Mouse (Mus musculus): ENCODE measurements around the gene Slc38a3. TPM values are rescaled to one million over a fixed set of nuclear protein-coding genes. Genes with fewer than 3 reads are reported as not detected.

Slc38a3 gene
- total RNA-seq, 2 experiments from 2014 or later = 17.6 to 20.4 TPM

DNA sequence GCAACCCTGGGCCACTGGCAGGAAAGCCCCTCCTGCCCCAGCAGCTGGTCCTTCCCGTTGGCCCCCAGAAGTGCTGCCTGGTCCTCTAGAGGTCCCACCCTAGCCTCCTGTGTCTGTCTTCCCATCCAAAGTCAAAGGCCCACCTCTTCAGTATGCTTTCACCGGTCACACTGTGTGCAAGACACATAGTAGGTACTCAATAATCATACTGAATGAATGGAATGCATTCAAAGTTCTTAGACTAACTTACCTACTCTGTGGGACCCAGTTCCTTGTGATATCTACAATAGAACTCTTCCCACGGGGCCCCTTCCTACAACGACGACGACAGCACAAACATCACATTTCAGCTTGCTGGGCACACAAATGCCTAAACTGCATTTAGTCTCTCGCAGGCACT is 4.0 kb downstream of the Slc38a3 start:
- no peak for DNase-seq

DNA sequence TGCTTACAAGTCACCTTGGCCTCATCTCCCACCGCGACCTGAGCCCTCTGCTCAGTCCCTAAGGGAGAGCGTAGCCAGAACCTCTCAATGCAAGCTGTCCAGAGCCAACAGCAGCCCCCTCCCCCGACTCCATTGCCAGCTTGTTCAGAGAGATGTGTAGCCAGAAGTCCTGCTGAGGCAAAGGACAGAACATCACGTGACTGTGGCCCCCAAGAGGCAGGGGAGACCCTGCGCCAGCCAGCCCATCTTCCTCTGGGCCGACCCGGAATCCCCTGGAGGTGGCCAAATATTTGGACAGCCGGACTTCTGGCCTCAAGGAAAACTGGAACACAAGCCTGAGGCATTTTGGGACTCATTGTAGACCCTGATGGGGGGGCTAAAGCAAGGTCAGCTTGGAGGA is 5.8 kb downstream of the Slc38a3 start:
- DNase-seq = no peak

DNA sequence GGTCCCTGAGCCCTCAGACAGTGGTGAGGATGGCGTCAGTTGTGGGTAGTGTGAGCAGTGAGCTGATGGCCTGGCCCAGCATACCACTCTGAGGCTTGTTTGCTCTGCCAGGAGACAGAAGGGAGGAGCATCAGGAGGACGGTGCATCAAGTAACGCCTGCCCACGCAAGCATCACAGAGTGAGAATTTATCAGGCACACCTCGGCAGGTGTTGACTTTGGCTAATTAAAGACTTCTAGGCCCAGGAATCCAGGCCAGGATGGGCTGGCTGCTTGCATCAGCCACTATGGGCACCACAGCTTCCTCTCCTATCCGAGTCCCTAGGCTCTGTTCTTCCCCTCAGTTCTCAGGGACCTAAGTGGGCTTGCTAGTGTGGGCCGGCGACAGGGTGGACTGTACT is 7.0 kb downstream of the Slc38a3 start:
- DNase-seq = no peak

DNA sequence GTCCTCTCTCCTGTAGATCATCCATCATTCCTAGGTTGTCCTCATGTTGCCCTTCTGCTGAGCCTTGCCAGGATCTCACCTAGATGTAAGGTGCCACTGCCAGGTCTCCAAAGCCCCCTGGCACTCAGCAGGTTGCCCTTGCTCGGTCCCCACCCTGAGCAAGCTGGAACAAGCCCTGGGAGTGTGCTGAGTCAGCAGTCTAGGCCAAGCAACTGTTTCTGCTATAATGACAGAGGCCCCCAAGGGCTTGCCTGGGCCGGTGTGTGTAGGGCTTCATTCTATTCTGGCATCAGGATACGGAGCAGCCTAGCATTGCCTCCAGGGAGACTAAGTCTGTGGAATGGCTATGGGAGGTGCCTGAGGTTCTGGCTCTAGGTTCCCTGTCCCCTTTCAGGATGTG is 8.6 kb downstream of the Slc38a3 start:
- no peak for DNase-seq

DNA sequence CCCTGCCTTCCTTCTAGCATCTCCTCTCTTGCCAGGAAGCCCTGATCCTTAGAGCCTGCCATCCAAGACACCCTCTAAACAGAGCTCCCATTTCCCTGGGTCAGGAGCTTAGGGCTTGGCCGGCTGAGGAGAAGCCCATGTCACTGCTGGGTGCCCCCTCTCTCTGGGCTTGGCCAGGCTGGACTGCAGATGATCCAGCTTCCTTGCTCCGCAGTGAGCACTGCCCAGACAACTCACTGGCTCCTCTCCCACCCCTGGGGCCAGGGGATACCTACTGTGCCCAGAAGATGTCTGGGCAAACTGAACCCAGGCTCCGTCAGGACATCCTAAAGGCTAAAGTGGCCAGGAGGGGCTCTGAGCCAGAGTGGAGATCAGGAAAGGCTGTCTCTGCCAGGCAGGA is 9.4 kb downstream of the Slc38a3 start:
- DNase-seq = no peak

DNA sequence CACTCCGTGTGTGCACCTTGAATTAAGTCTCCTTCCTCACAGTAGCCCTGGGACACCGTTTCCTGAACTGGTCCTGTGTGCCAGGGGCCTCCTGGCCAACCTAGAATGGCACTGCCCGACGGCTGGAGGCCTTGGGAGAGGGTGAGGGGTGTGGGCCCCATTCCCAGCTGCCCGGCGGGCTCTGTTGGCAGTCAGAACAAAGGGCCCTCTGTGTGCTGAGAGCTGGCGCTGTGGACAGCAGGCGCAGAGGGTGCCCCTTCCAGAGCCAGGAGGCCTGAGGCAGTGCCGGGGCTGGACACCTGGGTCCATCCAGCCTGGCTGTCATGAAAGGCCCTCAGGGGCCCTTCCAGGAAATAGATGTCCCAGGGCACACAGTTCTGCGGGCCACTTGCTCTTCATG is 9.8 kb downstream of the Slc38a3 start:
- no peak for DNase-seq

DNA sequence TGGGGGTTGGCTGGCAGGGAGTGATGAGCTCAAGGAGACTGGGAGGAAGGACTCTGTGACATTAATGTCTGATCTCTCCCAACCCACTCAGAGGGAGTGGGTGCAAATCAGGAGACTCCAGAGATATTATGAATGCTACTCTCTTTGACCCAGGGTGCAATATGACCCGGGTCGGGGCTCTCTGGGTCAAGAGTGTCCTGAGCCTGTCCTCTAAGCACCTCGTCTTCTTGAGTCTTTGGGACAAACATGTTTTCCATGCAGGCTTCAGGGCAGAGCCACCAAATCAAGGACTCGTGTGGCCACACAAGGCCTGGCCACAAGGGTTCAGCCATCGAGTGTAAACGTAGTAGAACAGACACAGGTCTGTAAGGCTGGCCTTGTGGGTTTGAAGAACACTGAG is 11.2 kb downstream of the Slc38a3 start:
- no peak for DNase-seq

DNA sequence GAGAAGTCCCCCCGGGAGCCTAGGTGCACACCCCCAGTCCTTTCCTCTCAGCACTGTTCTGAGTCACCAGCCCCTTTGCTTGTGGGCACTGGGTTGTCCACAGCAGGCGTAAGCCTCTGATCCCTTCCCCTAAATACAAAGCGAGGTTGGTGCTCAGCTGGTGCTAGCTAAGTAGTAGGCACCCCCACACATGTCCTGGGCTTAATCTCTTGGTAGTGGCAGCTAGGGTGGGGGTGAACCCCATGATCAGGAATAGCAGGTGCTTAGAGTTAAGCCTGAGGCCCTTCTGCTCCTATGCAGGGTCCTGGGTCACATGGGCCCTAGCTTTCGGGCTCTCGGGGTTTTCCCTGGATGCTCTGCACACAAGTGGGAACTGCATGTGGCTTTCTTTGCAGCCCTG is 12.2 kb downstream of the Slc38a3 start:
- DNase-seq = no peak

DNA sequence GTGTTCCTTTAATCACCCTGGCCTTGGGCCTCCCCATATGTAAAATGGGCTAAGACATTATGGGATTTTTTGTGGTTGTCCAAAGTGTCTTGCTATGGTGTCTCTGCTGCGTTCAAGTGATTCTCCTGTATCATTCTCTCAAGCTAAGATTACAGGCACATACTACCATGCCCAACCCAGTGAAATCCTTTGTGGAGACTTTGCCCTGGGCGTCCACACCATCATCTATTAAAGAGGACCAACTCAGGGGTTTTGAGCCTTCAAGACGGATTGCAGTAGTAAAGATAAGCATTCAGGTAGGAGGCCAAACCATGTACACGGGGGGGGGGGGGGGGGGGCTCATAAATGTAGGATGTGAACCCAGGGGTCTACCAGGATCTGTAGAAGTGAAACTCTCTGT is 14.7 kb downstream of the Slc38a3 start:
- DNase-seq = no peak

DNA sequence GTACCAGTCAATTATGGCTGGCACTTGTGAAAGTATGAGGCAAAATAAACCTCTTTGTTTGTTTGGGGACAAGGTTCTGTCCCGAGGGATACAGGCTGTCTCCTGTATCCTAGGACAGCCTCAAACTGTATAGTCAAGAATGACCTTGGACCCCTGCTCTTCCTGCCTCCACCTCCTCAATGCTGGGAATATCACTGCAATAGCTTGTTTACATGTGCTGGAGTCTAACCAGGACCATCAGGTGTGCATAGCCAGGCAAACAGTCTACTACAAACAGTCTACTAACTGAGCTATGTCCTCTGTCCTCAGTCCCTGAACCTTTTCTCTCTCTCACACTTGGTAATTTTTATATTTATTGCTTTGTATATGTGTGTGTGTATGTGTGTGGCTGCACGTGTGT is 15.9 kb downstream of the Slc38a3 start:
- DNase-seq = no peak

DNA sequence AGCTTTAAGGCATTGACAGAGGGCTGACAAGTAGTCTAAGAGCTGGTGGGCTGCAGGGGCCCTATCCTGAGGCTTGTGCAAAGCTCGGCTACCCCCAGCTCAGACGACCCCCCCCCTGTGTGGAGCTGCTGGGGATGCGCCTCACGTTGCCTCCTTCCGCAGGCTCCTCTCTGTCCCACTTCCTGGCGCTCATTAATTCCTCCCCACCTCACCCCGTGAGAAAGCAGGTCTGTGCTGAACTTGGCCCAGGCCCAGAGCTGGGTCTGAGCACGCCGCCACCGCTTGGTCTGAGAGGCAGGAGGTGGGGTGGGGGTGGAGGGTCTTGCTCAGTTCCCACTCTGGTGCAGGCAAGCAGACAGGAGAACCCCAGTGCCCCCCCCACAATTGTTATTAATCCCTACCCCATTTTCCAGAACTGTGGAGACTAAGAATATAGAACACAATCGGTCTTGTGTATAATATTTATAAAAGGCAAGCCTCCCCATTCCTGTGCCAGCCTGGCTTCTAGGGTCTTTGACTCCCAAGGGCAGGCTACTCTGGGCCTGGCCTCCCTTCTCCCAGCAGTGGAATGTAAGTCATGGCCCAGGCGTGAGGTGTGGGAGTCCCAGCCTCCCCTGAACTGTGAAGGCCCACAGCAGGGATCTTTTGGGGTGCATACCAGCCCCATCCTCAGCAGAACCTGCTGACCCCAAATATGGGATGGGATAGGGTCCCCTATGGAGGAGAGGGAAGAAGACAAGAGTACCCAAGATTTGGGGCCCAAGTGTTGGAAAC is 18.4 kb downstream of the Slc38a3 start:
- DNase-seq = no peak

DNA sequence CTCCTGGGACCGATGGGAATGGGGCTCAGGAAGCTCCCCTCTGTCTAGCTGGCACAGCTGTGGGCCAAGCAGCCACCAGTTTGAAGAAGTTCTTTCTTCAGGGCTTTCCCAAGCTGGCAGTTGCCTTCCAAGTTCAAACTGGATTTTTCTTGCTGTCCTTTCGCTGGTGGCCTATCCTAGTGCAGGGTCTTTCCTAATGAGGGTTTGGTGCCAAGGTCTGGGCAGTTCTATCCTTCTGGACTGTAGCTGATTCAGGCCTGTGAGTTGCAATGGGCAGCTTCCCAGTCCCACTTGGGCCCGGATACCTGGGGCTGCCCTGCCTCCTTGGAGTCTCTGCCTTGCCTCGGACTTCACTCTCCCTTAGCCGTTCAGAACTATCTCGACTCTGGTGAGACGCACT is 19.1 kb downstream of the Slc38a3 start:
- no peak for DNase-seq

DNA sequence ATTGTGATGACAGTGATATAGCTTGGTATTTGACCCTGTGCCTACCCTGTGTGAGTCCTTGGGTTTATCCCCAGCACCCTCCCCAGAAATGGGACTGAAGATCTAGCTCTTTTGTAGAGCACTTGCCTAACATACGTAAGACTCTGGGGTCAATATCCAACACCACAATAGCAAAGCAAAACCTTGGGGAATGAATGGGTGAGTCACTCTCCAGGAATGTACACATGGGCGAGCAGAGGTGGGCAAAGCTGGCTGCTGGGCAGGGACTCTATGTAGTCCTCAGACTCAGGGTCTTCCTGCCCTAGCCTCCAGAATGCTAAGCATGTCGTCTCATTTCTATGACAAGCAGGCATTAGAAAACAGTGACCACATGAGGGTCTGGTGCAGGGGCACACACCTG is 20.6 kb downstream of the Slc38a3 start:
- no peak for DNase-seq

DNA sequence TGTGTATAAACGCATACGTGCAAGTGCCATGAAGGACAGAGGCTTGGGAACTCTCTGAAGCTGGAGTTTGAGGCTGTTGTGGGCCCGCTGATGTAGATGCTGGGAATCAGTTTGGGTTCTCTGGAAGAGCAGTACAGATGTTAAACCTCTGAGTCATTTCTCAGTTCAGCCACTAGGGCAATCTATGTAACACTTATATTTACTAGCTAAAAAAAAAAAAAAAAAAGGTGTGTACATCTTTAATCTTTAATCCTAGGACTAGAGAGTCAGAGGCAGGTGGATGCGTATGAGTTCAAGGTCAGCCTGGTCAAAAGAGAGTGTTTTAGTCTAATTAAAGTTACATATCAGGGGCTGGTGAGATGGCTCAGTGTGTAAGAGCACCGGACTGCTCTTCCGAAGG is 22.4 kb downstream of the Slc38a3 start:
- DNase-seq = no peak

DNA sequence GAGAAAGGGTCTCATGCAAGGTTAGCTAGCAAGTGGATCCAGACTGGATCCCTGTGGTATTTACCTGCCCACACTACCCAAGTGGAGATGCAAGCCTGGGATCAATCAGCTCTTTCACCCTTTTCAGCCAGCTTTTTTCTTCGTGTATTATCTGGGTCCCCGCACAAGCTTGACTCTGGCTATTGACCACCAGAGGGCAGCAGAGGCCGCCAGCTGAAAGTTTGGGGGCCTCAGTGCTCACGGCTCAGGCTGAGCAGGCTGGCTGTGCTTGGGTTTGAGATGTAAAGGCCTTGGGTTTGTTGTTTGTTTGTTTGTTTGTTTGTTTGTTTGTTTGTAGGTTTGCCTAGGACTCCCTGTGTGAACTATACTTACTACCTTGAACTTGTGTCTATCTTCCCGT is 23.8 kb downstream of the Slc38a3 start:
- peak; percentile 81 for DNase-seq

DNA sequence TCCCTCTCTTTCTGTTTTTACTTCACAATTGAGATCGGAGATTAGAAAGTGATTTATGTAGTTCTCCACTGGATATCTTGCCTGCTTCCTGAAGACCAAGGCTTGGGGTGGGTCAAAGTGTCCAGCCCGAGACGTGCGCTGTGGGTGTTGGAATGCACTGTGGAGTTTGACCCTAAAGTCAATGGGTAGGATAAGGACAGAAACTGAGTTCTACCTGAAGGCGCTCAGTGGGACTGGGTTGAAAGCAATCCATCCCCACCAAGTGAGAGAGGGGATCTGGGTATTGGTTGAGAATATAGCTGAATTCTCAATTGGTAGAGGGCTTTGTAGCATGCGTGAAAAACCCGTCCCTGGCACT is 24.2 kb downstream of the Slc38a3 start:
- DNase-seq = no peak

DNA sequence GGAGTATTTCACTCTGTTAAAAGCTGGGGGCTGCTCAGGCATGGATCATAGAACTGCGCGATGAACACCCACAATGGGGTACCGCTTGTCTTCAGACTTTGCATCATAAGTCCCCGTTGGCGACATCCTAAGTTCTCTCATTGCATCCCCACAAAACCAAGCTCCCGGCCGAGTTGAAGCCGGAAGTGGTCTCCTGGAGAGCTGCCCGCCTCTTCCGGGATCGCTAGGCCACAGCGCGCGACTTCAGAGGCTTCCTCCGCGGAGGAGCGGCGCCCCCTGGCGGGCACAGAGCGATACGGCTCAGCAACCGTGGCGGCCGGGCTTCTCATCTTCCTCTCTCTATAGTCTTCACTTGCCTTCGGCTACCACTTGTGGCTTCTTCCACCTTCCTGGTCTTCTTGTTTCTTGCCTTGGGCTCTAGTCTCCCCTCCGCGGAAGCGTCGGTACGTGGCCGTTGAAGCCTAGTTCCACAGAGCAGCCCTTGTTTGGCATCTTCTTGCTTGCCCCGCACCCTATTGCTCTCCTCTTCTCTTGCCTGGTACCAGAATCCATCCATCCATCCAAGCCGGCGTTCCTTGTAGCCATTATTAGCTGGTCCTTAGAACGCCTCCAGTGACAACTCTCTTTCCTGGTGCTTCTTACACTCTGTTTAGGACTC is 24.7 kb downstream of the Slc38a3 start:
- DNase-seq = peak; percentile 97

DNA sequence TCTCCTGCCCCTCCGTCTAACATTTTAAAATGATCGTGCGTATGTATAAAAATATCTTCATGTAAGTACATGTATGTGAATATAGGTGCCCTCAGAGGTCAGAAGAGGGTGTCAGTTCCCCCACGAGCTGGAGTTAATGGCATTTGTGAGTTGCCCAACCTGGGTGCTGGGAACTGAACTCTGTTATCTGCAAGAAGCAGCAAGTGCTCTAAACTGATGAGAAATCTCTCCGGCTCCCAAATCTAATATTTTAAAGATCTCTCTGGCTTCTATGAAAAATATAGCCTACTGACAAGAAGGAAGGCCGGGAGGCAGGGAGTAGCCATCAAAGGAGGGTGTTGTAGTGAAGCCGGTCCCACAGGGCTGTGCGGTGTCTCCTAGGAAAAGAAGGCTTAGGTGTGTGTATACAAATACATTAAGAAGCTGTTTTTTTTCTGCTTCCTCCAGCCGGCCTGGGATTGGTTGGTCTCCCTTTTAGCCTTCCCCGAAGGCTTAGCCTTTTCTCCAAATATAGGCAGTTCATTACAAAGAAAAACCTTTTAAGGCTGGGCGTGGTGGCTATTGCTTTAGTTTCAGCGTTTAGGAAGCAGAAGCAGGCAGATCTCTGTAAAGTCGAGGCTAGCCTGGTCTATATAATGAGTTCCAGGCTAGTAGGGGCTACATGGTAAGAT is 25.7 kb downstream of the Slc38a3 start:
- no peak for DNase-seq

DNA sequence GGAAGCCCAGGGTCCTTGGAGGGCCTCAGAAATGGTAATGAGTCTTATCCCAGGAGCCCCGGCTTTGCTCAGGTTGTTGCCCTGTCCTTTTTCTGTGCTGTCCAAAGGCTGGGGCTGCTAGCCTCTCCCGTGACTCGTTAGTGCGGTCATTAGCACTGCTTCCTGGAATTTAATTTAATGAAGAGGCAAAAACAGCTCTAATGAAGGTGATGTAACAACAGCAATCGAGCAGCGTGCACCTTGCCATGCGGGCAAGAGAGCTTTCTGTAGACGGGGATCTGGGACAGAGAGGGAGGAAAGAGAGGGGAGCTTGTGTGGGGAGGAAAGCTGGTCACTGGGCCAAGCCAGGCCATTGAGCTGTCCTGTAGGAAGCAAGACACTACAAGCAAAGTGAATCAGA is 27.7 kb downstream of the Slc38a3 start:
- DNase-seq = no peak

DNA sequence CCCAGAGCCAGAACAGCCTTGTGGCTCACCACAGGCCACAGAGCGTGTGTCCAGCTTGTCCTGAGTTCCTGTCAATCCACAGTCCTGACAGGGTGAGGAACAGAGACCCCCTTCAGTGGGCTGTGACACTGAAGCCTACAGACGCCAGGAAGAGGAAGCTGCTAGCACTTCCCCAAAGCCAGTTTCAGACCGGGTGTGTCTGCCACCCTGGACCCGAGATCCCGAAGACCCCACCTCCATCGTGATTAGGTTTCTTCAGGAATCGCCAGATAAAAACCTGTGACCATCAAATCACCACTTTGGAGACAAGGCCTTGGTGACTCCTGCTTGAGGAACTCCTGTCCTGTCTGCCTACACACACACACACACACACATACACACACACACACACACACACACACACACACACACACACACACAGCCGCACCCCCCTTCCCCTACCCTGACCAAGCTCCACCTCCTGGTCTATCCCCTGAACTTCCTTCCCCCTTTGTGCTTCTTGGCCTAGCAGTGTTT is 29.0 kb downstream of the Slc38a3 start:
- no peak for DNase-seq

DNA sequence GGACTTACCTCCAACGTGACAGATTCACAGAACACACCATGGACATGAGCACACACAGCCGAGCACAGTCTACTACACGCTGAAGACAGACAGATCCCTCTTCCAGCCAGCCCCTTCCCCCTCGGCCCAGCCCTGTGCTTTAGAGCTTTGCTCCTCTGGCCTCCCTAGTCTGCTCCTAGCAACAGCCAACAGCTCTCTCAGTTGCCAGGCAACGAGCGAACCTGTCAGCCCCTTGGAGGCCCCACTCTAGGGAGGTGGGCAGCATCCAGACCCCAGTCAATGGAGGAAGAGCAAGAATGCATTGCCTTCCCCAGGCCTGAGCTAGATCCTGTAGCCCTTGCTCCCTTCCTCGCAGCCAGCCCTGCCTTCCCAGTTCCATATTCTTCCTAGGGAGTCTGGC is 32.3 kb downstream of the Slc38a3 start:
- no peak for DNase-seq

DNA sequence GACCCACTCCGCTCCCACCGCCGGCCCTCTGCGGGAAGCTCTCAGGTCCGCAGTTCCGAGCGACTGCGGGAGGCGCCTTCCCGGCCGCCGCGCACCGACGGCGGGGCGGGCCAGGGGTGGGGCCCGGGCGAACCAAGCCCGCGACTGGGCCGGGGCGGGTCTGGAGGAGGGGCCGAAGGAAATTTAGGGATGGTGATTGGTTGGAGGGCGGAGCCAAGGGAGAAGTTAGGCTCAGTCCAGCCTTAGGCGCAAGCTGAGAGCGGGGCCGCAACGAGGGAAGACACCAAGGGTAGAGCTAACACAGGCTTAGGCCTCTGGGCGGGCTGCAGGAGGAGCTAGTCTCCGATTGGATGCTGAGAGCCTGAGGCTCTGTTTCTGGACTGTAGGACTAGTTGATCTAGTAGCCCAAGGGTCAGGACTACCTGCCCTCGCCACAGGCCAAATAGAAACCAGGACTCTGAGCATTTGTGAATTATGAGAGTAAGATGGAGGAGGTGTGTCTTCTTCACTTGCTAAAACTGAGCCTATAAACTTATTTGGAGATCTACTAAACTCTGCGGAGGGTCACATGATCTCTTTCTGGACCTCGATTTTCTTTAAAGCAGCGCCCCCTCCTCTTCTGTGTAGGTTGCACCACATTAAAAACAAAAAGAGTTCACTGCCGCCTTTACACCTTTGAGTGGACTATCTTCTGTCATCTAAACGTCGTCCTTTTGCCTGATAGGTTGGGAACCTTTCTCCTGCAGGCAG is 33.9 kb downstream of the Slc38a3 start, which contains the start of gene Gnai2:
TSS of gene Gnai2 (minus strand) at position 89 of the 750 bp plus-strand sequence.
- DNase-seq = peak; percentile 93
